Mouse (Mus musculus) adrenal gland, adult 2 months (tissue): ENCODE results near the gene Sumo3. TPM values are rescaled to one million over a fixed set of nuclear protein-coding genes. Genes with fewer than 3 reads are reported as not detected.

Source experiments
- DNase-seq: peaks from one replicate; pipeline ENCODE4 v3.0.0; 2021
- polyA plus RNA-seq: library from polyadenylated mRNA; depleted of rRNA; stranded (reverse); fragments of >200 nt; gene quantifications from 2 replicates; pipeline ENCODE4 v1.2.3, GENCODE M21; 2012
- total RNA-seq, 2 experiments: library from RNA; stranded (reverse); gene quantifications; 2 replicates each; pipeline ENCODE4 v1.2.3; 2021

The Sumo3 gene
- total and polyA plus RNA-seq, 3 experiments = 91.1 to 104 (median 97.7) TPM

- DNase-seq = no peak
Observed at GRCm38 (mm10) chr10:77589117-77589516, 16.8 kb upstream of the Sumo3 start.

GRCm38 (mm10) chr10:77589749-77590148 is 16.1 kb upstream of the Sumo3 start:
- no peak for DNase-seq

- peak; percentile 49 for DNase-seq
Observed at GRCm38 (mm10) chr10:77590812-77591211, 15.1 kb upstream of the Sumo3 start.

- no peak for DNase-seq
Observed at GRCm38 (mm10) chr10:77591546-77591945, 14.4 kb upstream of the Sumo3 start.

- no peak for DNase-seq
Observed at GRCm38 (mm10) chr10:77596060-77596459, 9.8 kb upstream of the Sumo3 start.

- DNase-seq = no peak
Observed at GRCm38 (mm10) chr10:77603021-77603420, 2.9 kb upstream of the Sumo3 start.

GRCm38 (mm10) chr10:77604111-77604510 is 1.8 kb upstream of the Sumo3 start:
- no peak for DNase-seq

- DNase-seq = no peak
Observed at GRCm38 (mm10) chr10:77604958-77605357, 939 bp upstream of the Sumo3 start.

- DNase-seq = no peak
Observed at GRCm38 (mm10) chr10:77605368-77605767, 529 bp upstream of the Sumo3 start.

- no peak for DNase-seq
Observed at GRCm38 (mm10) chr10:77606855-77607254, 958 bp downstream of the Sumo3 start.

- no peak for DNase-seq
Observed at GRCm38 (mm10) chr10:77607441-77607840, 1.5 kb downstream of the Sumo3 start.

- no peak for DNase-seq
Observed at GRCm38 (mm10) chr10:77608589-77608988, 2.7 kb downstream of the Sumo3 start.

GRCm38 (mm10) chr10:77610221-77610961 is 4.5 kb downstream of the Sumo3 start:
- no peak for DNase-seq

- DNase-seq = peak; percentile 76
Observed at GRCm38 (mm10) chr10:77613409-77613808, 7.5 kb downstream of the Sumo3 start.

GRCm38 (mm10) chr10:77615647-77616046 is 9.8 kb downstream of the Sumo3 start:
- no peak for DNase-seq

- DNase-seq = no peak
Observed at GRCm38 (mm10) chr10:77616166-77616565, 10.3 kb downstream of the Sumo3 start.

GRCm38 (mm10) chr10:77616926-77617325 is 11.0 kb downstream of the Sumo3 start:
- DNase-seq = no peak

GRCm38 (mm10) chr10:77621546-77621945 is 15.6 kb downstream of the Sumo3 start:
- no peak for DNase-seq

- DNase-seq = peak; percentile 96
Observed at GRCm38 (mm10) chr10:77622055-77622988, 16.4 kb downstream of the Sumo3 start, which contains the start of gene Ube2g2. Gene Ube2g2, plus strand, starts transcription at chr10:77622275.

- DNase-seq = peak; percentile 48
Observed at GRCm38 (mm10) chr10:77623069-77623492, 17.2 kb downstream of the Sumo3 start.

GRCm38 (mm10) chr10:77623639-77624400 is 17.9 kb downstream of the Sumo3 start:
- no peak for DNase-seq

GRCm38 (mm10) chr10:77624570-77624995 is 18.7 kb downstream of the Sumo3 start:
- DNase-seq = peak; percentile 39
